Mouse (Mus musculus) gastrocnemius, adult 2 months (tissue): ENCODE results near the gene Timm10b. TPM values are rescaled to one million over a fixed set of nuclear protein-coding genes. Genes with fewer than 3 reads are reported as not detected.
A peak's percentile ranks its signal among the peaks of the same experiment; 100 is the strongest.

Experiments used
- DNase-seq: peaks from one replicate; pipeline ENCODE4 v3.0.0; 2022
- H3K27ac ChIP-seq: fragments of 200-600 bp; 2 replicates; pipeline ENCODE4 v1.8.1; 2022; ENCODE audit warnings: mild to moderate bottlenecking
- H3K4me3 ChIP-seq: fragments of 200-600 bp; 2 replicates; pipeline ENCODE4 v1.8.1; 2022; ENCODE audit warnings: mild to moderate bottlenecking, moderate library complexity
- CTCF ChIP-seq: fragments of 200-600 bp; IDR thresholded peaks from 2 replicates; pipeline ENCODE4 v1.8.1; 2022; ENCODE audit warnings: antibody characterized with exemption, mild to moderate bottlenecking, moderate library complexity
- intact Hi-C: fragments of 180-260 bp; cut with DNase I; formaldehyde crosslinking; loops from one replicate; pipeline ENCODE4 v1.15.1; 2025
- long read RNA-seq, 2 experiments: library from polyadenylated mRNA; stranded (forward); transcript quantifications; one replicate each; pipeline ENCODE4 v2.0.0; 2021
- total RNA-seq, 2 experiments: library from RNA; stranded (reverse); gene quantifications; 2 replicates each; pipeline ENCODE4 v1.2.3; 2021

Gene Timm10b
- total RNA-seq: 10 to 100 TPM; 53.3 to 64.0 TPM
- long read RNA-seq, experiment 1, transcript Timm10b-201 (4 exons, 694 nt): minor isoform, 8 of 59 reads
- long read RNA-seq, experiment 1, transcript Timm10b-210 (2 exons, 373 nt): minor isoform, 7 of 59 reads
- long read RNA-seq, experiment 1, transcript Timm10b-203 (3 exons, 3,273 nt): major isoform, 35 of 59 reads
- long read RNA-seq, experiment 1, partial matches to known transcripts: 0 of 59 reads
- long read RNA-seq, experiment 1, other reads (novel, unspliced or antisense): 5 of 59 reads
- long read RNA-seq, experiment 2, transcript Timm10b-211 (4 exons, 529 nt): minor isoform, 5 of 58 reads
- long read RNA-seq, experiment 2, transcript Timm10b-203 (3 exons, 3,273 nt): major isoform, 33 of 58 reads
- long read RNA-seq, experiment 2, transcript Timm10b-210 (2 exons, 373 nt): minor isoform, 6 of 58 reads
- long read RNA-seq, experiment 2, transcript Timm10b-201 (4 exons, 694 nt): minor isoform, 6 of 58 reads
- long read RNA-seq, experiment 2, partial matches to known transcripts: 0 of 58 reads
- long read RNA-seq, experiment 2, other reads (novel, unspliced or antisense): 8 of 58 reads

DNA sequence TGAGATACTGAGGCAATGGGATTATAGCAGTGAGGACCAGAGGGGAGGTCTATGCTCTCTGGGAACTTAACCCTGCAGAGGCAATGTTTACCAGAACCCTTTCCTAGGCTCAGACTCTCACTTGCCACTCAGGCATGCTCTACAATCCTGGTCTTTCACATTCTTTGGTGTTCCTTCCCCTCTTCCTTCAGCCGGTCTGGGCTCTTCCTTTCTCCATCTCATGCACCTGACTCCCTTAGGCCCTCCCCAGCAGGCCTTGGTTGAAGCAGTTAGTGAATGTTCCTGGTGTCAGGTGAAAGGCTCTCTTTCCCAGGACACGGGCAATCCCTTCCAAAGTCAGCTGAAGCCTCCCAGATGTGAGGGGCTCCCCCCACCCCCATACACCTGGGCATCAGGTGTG is at the start of gene Timm10b:
TSS of gene Timm10b (plus strand) at position 301 of the 400 bp plus-strand sequence.
- peak within 1 kb of the TSS; percentile 97 for H3K4me3 ChIP-seq
- DNase-seq: no peak
- intact Hi-C loops: loop anchor here (2.0 to 10.0 kb wide), 4 partner anchors 57 to 245 kb away; partner anchors contain the start of genes Apbb1, Ilk, Rrp8 and Smpd1
- peak within 1 kb of the TSS; percentile 97 for H3K27ac ChIP-seq
- TF ChIP-seq CTCF: no peak

DNA sequence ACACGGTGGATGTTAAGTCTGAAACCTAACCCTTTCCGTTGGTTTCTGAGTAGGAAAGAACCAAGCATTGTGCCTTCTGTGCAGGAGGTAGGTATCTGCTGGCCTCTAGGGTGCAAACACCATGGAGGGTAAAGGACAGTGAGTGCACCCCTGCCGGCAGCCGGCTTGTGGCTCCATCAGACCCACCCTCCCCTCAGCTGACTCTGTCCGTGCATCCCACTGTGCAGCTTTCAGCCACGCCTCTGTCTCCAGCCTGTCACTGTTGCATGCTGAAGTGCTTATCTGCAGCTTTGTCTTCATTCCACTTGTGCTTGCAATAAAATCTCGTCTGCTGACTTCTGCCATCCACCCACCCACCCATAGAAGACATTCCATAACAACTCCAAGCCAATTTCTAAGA is 49.8 kb upstream of the Timm10b start:
- no peak for DNase-seq
- intact Hi-C loops: no loop called here
- no peak overlapping the region for H3K4me3 ChIP-seq
- TF ChIP-seq CTCF: no peak
- H3K27ac ChIP-seq: no peak overlapping the region

DNA sequence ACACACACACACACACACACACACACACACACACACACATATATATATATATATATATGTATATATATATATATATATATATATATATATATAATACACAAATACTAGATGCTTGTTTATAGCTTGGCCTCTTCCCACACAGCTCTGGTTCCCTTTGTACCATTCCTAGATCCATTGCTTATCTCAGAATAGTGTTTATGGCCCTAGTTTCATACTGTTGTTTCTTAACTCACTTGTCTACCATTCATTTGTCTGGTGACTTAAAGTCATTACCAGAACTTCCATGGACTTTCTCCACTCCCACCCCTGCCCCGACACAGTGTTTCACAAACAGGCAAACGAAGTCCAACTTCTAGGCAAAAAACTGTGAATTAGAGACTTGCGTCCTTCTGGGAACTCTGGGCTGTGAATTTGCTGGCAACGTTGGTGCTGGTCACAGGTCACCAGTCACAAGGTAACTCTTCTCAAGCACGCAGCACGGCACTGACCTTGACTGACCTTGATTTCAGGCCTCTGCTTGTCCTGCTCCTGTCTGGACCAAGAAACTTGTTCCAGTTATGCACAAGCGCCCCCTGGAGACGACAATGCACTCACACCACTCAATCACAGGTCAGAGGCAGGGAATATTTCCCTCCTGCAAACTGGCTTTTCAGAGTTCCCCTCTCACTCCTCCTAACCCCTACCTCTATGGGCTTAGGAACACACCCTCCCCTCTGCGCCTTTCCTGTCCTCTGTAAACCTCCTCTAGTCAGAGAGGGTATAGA is 36.8 kb upstream of the Timm10b start:
- peak overlapping the region; percentile 31; the same call in 1 of the 2 replicates for H3K27ac ChIP-seq
- H3K4me3 ChIP-seq: no peak overlapping the region
- peak; percentile 71 for DNase-seq
- intact Hi-C loops: loop anchor here (1.0 kb wide), 1 partner anchor 69 kb away; no protein-coding TSS in a partner anchor
- TF ChIP-seq CTCF: peak; percentile 70

DNA sequence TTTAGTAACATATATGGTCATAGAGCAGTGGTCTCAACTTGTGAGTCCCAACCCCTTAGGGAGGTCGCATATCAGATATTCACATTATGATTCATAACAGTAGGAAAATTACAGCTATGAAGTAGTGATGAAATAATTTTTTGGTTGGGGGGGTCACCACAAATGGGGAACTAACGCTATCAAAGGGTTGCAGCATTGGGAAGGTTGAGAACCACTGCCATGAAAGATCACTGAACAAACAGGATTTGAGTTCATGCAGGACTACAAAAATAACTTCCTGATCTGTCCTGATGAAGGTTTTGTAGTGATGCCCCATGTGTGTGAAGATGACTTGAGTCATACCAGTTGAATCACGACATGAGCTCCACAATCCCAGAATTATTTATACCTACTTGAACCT is 31.4 kb upstream of the Timm10b start:
- DNase-seq: no peak
- intact Hi-C loops: no loop called here
- H3K4me3 ChIP-seq: no peak overlapping the region
- TF ChIP-seq CTCF: no peak
- H3K27ac ChIP-seq: no peak overlapping the region

DNA sequence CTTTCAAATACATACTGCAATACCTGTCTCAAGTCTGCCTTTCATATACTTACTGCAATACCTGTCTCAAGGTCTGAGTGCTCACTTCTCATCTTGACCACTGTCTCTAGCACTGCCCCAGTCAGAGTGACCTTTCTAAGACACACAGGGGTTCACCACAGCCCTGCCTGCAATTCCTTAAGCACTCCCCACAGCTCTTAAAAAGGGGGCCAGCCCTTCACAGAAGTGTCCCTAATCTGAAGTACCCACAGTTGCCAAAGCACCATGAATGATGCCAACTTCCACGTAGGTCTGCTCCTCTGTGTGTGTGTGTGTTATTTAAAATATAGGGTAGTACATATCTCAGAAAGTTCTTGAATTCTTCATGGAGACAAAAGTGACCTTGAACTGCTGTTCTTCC is 28.1 kb upstream of the Timm10b start:
- TF ChIP-seq CTCF: no peak
- Histone ChIP-seq H3K27ac (no peak overlapping the region), H3K4me3 (no peak overlapping the region)
- DNase-seq: no peak
- intact Hi-C loops: no loop called here

GRCm38 (mm10) chr7:105614400-105614799 is 25.5 kb upstream of the Timm10b start:
- TF ChIP-seq CTCF: no peak
- Histone ChIP-seq H3K27ac (no peak overlapping the region), H3K4me3 (no peak overlapping the region)
- intact Hi-C loops: no loop called here
- DNase-seq: no peak

- no peak overlapping the region for H3K27ac ChIP-seq
- intact Hi-C loops: no loop called here
- H3K4me3 ChIP-seq: no peak overlapping the region
- no peak for TF ChIP-seq CTCF
- DNase-seq: no peak
Measured at GRCm38 (mm10) chr7:105615720-105616119, 24.1 kb upstream of the Timm10b start.

GRCm38 (mm10) chr7:105616561-105616960 is 23.3 kb upstream of the Timm10b start:
- DNase-seq: no peak
- no peak for TF ChIP-seq CTCF
- no peak overlapping the region for H3K4me3 ChIP-seq
- intact Hi-C loops: no loop called here
- H3K27ac ChIP-seq: no peak overlapping the region

DNA sequence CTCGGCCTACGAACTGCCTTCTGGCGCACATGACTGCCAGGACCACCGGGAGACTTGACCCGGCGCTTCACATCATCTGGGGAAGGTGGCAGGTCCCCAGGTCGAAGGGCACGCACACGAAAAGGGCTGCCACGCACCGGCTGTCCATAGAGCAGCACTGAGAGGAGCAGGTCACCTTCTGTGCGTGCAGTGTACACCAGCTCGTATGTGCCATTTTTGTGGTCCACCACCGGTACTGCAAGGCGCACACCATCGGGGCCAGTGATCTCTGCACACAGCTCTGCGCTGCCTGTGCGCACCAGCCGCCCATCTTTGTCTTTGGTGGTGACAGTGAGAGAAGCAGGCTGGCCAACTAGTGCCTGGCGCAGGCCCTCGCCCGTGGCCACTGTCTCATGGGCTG is 22.0 kb upstream of the Timm10b start:
- no peak for DNase-seq
- no peak for TF ChIP-seq CTCF
- Histone ChIP-seq H3K27ac (no peak overlapping the region), H3K4me3 (no peak overlapping the region)
- intact Hi-C loops: no loop called here

- no peak for TF ChIP-seq CTCF
- intact Hi-C loops: no loop called here
- H3K27ac ChIP-seq: no peak overlapping the region
- H3K4me3 ChIP-seq: no peak overlapping the region
- no peak for DNase-seq
Measured at GRCm38 (mm10) chr7:105619701-105620100, 20.2 kb upstream of the Timm10b start.

- intact Hi-C loops: no loop called here
- no peak for TF ChIP-seq CTCF
- peak overlapping the region; percentile 70 for H3K27ac ChIP-seq
- no peak for DNase-seq
- no peak overlapping the region for H3K4me3 ChIP-seq
Measured at GRCm38 (mm10) chr7:105621053-105621452, 18.8 kb upstream of the Timm10b start.

DNA sequence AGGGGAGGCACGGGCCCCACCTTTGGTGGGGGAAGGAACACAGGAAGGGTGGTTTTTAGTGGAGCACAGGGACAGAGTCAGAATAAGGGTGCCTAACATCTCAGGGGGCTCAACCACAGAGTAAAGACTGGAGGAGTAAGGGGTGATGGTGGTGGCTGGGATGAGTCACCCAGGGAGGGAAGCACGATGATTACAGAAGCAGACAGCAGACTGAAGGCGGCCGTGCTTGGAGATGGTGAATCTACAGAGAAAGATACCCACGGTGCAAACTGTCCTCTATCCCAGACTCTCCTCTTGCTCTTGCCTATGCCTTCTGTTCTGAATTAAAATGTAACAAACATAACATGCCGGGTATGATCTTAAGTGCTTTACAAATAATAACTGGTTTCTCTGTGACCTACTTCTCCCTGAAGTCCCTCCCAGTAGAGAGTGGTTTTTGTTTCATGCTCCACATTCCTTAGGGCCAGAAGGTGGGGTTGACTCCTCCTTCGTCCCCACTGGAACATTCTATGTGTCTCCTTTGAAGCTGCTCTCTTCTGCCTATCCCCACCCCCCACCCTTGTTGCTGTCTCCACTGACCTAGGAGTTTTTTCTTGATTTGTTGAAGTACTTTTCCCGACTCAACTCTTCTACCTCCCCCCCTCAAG is 18.1 kb upstream of the Timm10b start:
- intact Hi-C loops: no loop called here
- DNase-seq: no peak
- no peak for TF ChIP-seq CTCF
- Histone ChIP-seq H3K4me3 (no peak overlapping the region), H3K27ac (peak overlapping the region; percentile 70)

DNA sequence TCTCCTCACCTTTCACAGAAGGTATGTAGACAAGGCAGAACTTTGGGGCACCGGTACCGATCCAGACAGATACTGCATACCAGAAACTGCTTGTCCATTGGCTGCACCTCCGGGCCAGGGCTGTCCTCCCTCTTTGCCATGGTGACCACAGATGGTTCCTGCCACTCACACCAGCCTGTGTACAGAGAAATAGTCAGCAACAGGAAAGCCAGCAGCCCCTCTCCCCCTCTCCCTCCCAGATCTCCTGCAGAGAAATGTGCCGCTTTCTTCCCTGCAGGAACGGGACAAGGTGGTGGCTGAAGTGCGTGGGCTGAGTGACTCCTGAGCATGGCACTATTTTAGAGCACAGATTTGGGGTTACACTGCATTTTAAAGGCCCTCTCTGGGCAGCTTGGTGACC is 14.5 kb upstream of the Timm10b start:
- intact Hi-C loops: no loop called here
- no peak overlapping the region for H3K27ac ChIP-seq
- TF ChIP-seq CTCF: no peak

More for the DNA sequence above, 14.5 kb upstream of the Timm10b start:
- H3K4me3 ChIP-seq: no peak overlapping the region
- DNase-seq: no peak
